Mouse (Mus musculus) limb, embryonic 14.5 days (tissue): ENCODE measurements around the gene Gm20388. TPM values are rescaled to one million over a fixed set of nuclear protein-coding genes. Genes with fewer than 3 reads are reported as not detected.

Source experiments
- ATAC-seq: fragments of 200-750 bp; cut with Nextera tagmentation; 2 replicates; pipeline ENCODE4 v1.8.0; 2017; ENCODE audit warnings: low read depth, moderate number of reproducible peaks, moderate TSS enrichment; ENCODE audit not compliant: low FRiP score
- DNase-seq: peaks from one replicate; pipeline ENCODE4 v3.0.0-alpha.2; 2015; ENCODE audit warnings: low spot score
- H3K27ac ChIP-seq: fragments of 300-500 bp; sonication (generic); replicated peaks from 2 replicates; pipeline ENCODE4 v1.5.1; 2014; ENCODE audit warnings: low read depth, mild to moderate bottlenecking, low read length, moderate library complexity, mixed read lengths
- H3K27me3 ChIP-seq: fragments of 300-500 bp; sonication (generic); 2 replicates; pipeline ENCODE4 v1.6.1; 2014; ENCODE audit warnings: low read length, mixed read lengths; ENCODE audit not compliant: control insufficient read depth, insufficient read depth
- H3K36me3 ChIP-seq: fragments of 300-500 bp; sonication (generic); 2 replicates; pipeline ENCODE4 v1.6.1; 2014; ENCODE audit warnings: mild to moderate bottlenecking, low read length, moderate library complexity, mixed read lengths; ENCODE audit not compliant: control insufficient read depth, insufficient read depth
- H3K4me1 ChIP-seq: fragments of 300-500 bp; sonication (generic); 2 replicates; pipeline ENCODE4 v1.6.1; 2014; ENCODE audit warnings: antibody characterized with exemption, low read length, mixed read lengths; ENCODE audit not compliant: control insufficient read depth, insufficient read depth
- H3K4me2 ChIP-seq: fragments of 300-500 bp; sonication (generic); replicated peaks from 2 replicates; pipeline ENCODE4 v1.6.1; 2014; ENCODE audit warnings: low read depth, mild to moderate bottlenecking, low read length, moderate library complexity; ENCODE audit not compliant: severe bottlenecking
- H3K4me3 ChIP-seq: fragments of 300-500 bp; sonication (generic); replicated peaks from 2 replicates; pipeline ENCODE4 v1.5.1; 2014; ENCODE audit warnings: low read length
- H3K9ac ChIP-seq: fragments of 300-500 bp; sonication (generic); 2 replicates; pipeline ENCODE4 v1.6.1; 2014; ENCODE audit warnings: mild to moderate bottlenecking, low read depth, low read length, moderate library complexity; ENCODE audit not compliant: severe bottlenecking
- H3K9me3 ChIP-seq: fragments of 300-500 bp; sonication (generic); 2 replicates; pipeline ENCODE4 v1.6.1; 2016; ENCODE audit warnings: low read length; ENCODE audit not compliant: control insufficient read depth
- POLR2A ChIP-seq: fragments of 200-500 bp; IDR thresholded peaks from 2 replicates; pipeline ENCODE4 v1.8.0; 2012; ENCODE audit warnings: inconsistent platforms, mild to moderate bottlenecking, moderate library complexity, borderline replicate concordance; ENCODE audit not compliant: insufficient read depth, insufficient read length; ENCODE audit errors: extremely low read depth
- WGBS: fragments of 180-500 bp; shearing (Covaris S2); extraction: QIAGEN DNeasy Blood & Tissue Kit; methylation state at CpG from one replicate; pipeline ENCODE4 v1.1.7; 2014; 5-methylcytosine and 5-hydroxymethylcytosine counted together
- polyA plus RNA-seq, 2 experiments: library from polyadenylated mRNA; depleted of rRNA in 1 of 2; stranded (reverse) in 1 of 2; unstranded in 1 of 2; fragments of >200 nt; fragmentation: Nextera tagmentation in 1 of 2; extraction: Ambion mirVana in 1 of 2; gene quantifications; 2 replicates each; pipeline versions ENCODE4 v1.2.1 to v1.2.3; 2012 to 2014

The Gm20388 gene
- polyA plus RNA-seq, 2 experiments: 1.9 to 49.9 TPM

DNA sequence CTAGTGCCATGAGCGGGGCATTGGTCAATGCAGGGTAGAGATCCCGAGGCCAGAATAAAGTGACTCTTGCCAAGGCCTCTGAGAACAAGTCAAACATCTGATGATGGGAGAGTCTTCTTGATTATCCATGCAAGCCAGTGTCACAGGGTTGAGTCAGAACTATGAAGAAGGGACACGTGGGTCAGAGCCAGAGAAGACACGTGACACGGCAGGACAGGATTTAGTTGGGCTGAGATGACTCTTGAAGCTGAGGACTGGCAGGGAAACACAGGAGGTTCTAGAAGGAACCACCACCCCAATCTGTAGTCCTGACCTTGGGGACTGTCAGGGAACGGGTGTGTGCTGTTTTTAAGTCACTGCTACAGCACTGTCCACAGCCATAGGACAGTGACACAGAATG, 849.2 kb downstream of the Gm20388 start:
- ATAC-seq (no peak), DNase-seq (no peak)
- H3K9me3 ChIP-seq: no peaks in the 10 kb centered on the region
- H3K27me3 ChIP-seq: no peaks in the 10 kb centered on the region
- 87% methylated on average over 6 of the region's 6 CpGs for WGBS
- no peak overlapping the region for H3K4me2 ChIP-seq
- H3K9ac ChIP-seq: no peak overlapping the region
- no peak overlapping the region for H3K4me3 ChIP-seq
- no peak overlapping the region for H3K27ac ChIP-seq
- no peaks in the 10 kb centered on the region for H3K36me3 ChIP-seq
- 0 out of 2 replicates have a peak, but pooled peaks cover 3% of the 10 kb centered on the region for H3K4me1 ChIP-seq
- TF ChIP-seq POLR2A: no peak

DNA sequence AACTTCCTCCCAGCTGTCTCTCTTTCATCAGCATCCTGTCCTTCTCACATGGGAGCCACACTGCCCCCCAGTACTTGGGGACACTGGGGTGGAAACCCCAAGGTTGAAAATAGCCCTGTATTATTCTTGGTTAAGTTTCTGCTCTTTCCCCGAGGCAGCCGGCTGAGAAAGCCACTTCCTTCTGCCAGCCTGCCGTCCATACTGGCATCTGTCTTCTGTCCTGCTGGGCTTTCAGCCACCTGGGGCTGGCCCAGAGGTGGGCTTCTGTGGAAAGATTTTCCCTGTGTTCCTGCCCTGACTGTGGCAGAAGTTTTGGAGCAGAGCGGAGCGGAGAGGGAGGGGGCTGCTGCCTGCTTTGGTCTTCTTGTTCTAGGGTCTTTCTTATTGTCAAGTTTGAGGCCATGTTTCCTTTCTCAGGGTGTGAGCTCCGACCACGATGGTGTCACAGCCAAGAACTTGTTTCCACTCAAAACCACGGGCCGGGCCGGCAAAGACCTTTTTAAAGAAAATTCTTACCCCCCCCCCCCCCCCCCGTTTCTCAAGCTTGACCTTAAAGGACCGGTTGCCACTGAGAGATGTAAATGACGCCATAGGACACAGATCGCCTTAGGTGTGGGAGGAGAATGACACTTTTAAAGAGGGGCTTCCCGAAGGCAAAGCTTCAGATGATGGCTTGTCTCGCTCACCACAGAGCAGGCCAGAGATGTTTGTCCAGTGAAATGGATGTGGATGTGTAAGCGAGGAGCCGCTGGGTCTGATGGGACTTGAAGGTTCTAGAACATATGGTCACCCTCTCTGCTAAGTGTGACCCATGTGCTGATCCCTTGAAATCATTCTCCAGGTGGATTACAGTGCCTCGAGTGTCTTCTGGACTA, 849.9 kb downstream of the Gm20388 start:
- no peak for TF ChIP-seq POLR2A
- no peak overlapping the region for H3K4me3 ChIP-seq
- no peak overlapping the region for H3K27ac ChIP-seq
- H3K9me3 ChIP-seq: no peaks in the 10 kb centered on the region
- no peaks in the 10 kb centered on the region for H3K4me1 ChIP-seq
- H3K27me3 ChIP-seq: no peaks in the 10 kb centered on the region
- no peak overlapping the region for H3K4me2 ChIP-seq
- no peak overlapping the region for H3K9ac ChIP-seq
- DNase-seq: no peak
- no peak for ATAC-seq
- H3K36me3 ChIP-seq: no peaks in the 10 kb centered on the region
- 75% methylated on average over 19 of the region's 19 CpGs for WGBS

DNA sequence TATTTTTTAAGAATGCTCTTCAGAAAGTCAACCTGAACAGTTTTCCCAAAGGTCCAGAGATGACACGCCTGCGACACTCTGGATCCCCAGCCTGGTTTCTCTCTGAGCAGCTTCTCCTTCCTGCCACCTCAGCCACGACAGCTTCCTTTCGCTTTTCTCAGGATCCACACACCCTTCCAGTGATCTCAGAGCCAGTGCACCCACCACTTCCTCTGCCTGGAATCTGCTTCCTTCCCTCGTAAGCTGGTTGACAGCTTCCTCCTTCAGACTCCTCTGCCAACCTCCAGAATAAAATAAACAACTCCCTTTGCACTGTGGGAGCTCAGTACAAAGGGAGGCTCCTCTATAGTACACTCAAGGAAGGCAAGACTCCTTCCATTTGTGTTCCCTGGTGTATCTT, 852.6 kb downstream of the Gm20388 start:
- H3K4me2 ChIP-seq: no peak overlapping the region
- no peaks in the 10 kb centered on the region for H3K36me3 ChIP-seq
- WGBS: 59% methylated on average over 5 of the region's 5 CpGs
- no peak overlapping the region for H3K27ac ChIP-seq
- TF ChIP-seq POLR2A: no peak
- DNase-seq (no peak), ATAC-seq (no peak)
- H3K27me3 ChIP-seq: no peaks in the 10 kb centered on the region
- H3K9me3 ChIP-seq: no peaks in the 10 kb centered on the region
- no peak overlapping the region for H3K9ac ChIP-seq
- no peak overlapping the region for H3K4me3 ChIP-seq
- no peaks in the 10 kb centered on the region for H3K4me1 ChIP-seq

DNA sequence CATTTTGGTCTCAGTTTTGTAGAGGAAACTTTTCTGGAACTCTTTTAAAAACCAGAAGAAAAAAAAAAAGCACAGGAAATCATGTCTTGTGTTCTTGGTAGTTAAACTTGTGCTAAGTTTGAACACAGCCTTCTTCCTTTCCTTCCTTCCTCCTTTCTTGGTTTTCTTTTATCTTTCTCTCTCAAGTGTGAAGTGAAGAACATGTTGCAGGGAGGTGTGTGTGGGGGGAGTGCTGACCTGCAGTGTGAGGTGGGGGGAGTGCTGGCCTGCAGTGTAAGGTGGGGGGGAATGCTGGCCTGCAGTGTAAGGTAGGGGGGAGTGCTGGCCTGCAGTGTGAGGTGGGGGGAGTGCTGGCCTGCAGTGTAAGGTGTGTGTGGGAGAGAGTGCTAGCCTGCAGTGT, 854.0 kb downstream of the Gm20388 start:
- ATAC-seq (no peak), DNase-seq (no peak)
- H3K4me3 ChIP-seq: no peak overlapping the region
- H3K4me1 ChIP-seq: no peaks in the 10 kb centered on the region
- H3K36me3 ChIP-seq: no peaks in the 10 kb centered on the region
- H3K9me3 ChIP-seq: no peaks in the 10 kb centered on the region
- no peaks in the 10 kb centered on the region for H3K27me3 ChIP-seq
- no peak overlapping the region for H3K4me2 ChIP-seq
- TF ChIP-seq POLR2A: no peak
- H3K27ac ChIP-seq: no peak overlapping the region
- no peak overlapping the region for H3K9ac ChIP-seq

DNA sequence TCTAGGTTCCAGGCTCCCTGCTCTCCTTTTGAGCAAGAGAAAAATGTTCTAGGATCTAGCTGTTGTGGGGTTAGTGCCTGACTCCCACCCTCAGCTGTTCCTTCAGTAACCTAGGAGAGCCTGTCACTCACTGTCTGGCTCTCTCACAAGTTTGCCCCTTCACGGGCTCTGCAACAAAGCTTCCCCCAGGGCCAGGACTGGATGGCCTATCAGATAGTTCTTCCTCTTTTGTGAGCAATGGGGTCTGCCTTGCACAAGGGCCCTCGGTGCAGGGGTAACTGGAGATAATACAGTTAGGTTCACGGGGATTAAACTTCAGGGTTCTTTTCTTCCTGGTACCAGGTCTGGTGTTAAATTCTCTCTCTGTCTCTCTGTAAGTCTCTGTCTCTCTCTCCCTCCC, 856.0 kb downstream of the Gm20388 start:
- Histone ChIP-seq H3K27ac (no peak overlapping the region), H3K9ac (no peak overlapping the region), H3K4me3 (no peak overlapping the region), H3K36me3 (no peaks in the 10 kb centered on the region), H3K4me1 (no peaks in the 10 kb centered on the region), H3K9me3 (no peaks in the 10 kb centered on the region), H3K27me3 (no peaks in the 10 kb centered on the region), H3K4me2 (no peak overlapping the region)
- no peak for ATAC-seq
- no peak for DNase-seq
- no peak for TF ChIP-seq POLR2A
- WGBS: 48% methylated on average over 3 of the region's 3 CpGs
